Mouse (Mus musculus): ENCODE measurements around the gene Defb28. TPM values are rescaled to one million over a fixed set of nuclear protein-coding genes. Genes with fewer than 3 reads are reported as not detected.

The Defb28 gene
- not detected for total RNA-seq (2021)
- long read RNA-seq, experiment 1: 0 reads
- long read RNA-seq, experiment 2: 0 reads

DNA sequence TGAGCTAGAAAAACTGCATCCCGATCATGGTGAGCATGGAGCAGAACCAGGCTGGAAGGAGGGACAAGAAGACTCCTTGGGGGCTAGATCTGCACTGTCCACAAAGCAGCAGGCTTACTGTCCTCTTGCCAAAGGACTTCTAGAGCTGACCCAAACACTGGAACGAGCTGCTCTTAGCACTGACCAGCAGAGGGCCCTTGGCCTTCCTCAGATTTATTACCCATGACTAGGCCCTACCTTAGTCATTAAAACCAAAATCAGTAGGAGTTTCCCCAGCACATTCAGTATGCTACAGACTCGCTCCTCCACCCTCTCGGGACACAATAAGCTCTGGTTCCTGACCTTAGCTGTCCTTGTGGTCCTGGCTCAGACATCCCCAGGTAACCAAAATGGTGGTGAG lies at the start of gene Defb28:
Gene Defb28, plus strand, starts transcription at position 275 of the 400 bp plus-strand sequence.
- DNase-seq: no peak
- intact Hi-C loops (cut with DNase I): no loop called here

GRCm38 (mm10) chr2:152470973-152471372 lies 47.1 kb upstream of the Defb28 start:
- DNase-seq: no peak
- intact Hi-C loops (cut with DNase I): no loop called here

GRCm38 (mm10) chr2:152472434-152472833 lies 45.6 kb upstream of the Defb28 start:
- no peak for DNase-seq
- intact Hi-C loops (cut with DNase I): no loop called here

DNA sequence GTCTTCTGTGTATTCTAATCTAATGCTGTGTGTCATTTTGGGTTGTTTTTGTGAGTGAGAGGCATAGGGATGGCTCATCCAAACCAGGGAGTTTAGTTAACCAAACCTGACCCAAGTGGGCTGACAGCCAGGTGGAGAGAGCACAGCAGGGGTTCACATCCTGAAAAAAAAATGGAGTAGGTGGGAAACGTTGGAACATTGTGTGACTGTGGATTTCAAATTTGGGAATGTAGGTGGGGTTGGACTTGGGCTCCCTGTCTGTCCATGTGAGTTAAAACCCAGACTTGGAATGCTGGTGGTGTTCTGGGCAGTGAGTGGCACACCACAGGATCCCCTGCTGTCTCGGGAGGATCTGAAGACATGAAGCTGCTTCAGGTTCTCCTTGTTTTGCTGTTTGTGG lies 41.3 kb upstream of the Defb28 start, which contains the start of gene Defb20:
Gene Defb20, plus strand, starts transcription at position 301 of the 400 bp plus-strand sequence.
- no peak for DNase-seq
- intact Hi-C loops (cut with DNase I): loop anchor here (5.0 kb wide), 1 partner anchor 66 kb away; the partner anchor contains the start of gene Defb29

DNA sequence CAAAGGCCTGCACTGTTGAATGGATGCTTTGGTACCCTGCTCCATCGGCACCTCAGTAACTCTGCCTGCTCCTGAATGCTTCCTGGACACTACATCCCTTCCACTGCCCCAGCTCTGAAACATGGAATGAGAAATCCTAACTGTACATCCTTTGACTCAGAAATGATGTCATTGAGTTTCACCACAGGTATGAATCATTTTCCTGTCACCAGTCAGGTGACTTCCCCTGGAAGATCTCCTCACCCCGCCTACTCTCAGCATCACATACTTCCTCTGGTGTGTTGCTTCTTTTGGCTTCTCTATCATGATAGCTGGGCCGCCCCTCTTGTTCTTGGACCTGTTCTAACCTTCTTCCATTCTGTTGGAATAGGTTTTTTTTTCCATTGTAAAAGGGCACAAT lies 37.2 kb upstream of the Defb28 start:
- no peak for DNase-seq
- intact Hi-C loops (cut with DNase I): no loop called here

- no peak for DNase-seq
- intact Hi-C loops (cut with DNase I): no loop called here
Observed at GRCm38 (mm10) chr2:152481726-152482125, 36.3 kb upstream of the Defb28 start.

- no peak for DNase-seq
- intact Hi-C loops (cut with DNase I): no loop called here
Observed at GRCm38 (mm10) chr2:152487024-152487423, 31.0 kb upstream of the Defb28 start.

DNA sequence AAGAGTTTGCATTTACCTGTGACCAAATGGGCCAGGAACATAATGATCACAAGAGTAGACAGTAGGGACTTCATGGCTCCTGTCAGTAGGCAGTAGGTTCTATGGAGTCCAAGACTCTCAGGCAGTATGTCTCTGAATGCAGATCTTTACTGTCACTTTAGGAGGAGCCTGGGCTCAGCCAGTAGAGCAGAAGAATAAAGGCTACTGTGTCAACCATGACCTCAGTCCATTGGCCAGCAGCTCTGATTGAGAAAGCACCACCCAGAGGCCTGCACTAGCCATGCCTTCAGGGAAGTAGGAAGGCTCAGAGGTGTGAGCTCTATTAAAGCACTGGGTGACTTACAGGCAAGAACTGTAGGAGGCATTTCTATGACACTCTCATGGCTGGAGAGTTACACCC lies 28.0 kb upstream of the Defb28 start, which contains the start of gene Defb22:
Gene Defb22, minus strand, starts transcription at position 101 of the 400 bp plus-strand sequence.
- no peak for DNase-seq
- intact Hi-C loops (cut with DNase I): no loop called here

GRCm38 (mm10) chr2:152493151-152493550 lies 24.9 kb upstream of the Defb28 start:
- DNase-seq: no peak
- intact Hi-C loops (cut with DNase I): no loop called here

DNA sequence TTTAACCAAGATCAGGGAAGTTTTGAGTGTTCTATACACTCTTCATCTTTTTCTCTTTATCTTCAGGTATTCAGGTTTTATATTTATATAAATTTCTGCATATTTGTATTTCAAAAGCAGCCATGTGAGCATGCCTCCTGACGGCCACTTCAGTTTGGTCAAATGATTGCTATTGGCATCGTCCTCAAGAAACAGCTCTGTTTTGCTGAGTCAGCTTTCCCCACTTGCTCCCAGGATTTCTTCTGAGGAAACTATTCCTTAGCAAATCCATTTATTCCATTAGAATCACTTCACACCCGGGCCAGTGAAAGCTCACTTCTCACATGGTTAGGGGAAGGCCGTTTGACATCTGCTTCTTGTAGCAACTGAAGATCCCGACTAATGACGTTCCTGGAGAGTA lies 20.0 kb upstream of the Defb28 start:
- intact Hi-C loops (cut with DNase I): no loop called here
- no peak for DNase-seq

DNA sequence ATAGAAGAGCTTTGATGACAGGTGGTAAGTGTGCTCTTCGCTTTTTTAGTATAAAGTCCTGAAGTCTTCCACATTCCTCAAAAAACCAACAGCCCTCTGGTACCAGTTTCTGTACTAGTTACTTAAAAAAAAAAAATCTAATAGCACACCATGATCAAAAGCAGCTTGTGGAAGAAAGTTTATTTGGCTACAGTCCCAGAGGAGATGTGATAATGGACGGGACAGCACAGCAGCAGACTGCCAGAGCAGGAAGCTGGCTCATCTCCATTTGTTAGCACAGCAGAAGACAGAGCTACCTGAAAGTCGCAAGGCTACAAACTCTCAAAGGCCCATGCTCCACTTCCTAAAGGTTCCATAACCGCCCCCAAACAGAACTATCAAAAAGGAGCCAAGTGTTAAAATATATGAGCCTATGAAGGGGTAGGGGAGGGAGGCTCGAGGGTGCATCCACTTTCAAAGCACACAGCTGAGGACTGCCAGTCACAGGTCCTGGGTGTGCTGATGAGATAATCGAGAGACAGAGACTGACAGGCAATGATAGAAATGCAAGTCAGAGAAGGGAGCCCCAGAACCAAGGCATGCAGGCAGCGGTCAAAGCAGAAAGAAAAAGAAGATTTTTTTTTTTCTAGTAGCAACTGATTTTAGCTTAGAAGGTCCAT lies 17.7 kb upstream of the Defb28 start:
- intact Hi-C loops (cut with DNase I): no loop called here
- DNase-seq: no peak

GRCm38 (mm10) chr2:152500863-152501229 lies 17.2 kb upstream of the Defb28 start:
- intact Hi-C loops (cut with DNase I): no loop called here
- no peak for DNase-seq

DNA sequence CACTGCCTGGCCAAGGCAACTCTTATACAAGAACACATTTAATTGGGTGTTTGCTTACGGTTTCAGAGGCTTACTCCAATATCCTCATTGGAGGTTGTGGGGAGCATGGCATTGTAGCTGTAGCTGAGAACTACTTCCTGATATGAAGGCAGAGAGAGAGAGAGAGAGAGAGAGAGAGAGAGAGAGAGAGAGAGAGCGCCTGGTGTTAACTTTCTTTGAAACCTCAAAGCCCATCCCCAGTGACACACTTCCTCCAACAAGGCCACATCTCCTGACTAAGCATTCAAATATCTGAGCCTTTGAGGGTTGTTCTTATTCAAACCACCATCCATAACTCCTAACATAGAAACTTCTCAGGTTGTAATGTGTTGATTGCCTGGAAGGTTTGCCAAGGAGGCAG lies 14.1 kb upstream of the Defb28 start:
- intact Hi-C loops (cut with DNase I): no loop called here
- DNase-seq: no peak

DNA sequence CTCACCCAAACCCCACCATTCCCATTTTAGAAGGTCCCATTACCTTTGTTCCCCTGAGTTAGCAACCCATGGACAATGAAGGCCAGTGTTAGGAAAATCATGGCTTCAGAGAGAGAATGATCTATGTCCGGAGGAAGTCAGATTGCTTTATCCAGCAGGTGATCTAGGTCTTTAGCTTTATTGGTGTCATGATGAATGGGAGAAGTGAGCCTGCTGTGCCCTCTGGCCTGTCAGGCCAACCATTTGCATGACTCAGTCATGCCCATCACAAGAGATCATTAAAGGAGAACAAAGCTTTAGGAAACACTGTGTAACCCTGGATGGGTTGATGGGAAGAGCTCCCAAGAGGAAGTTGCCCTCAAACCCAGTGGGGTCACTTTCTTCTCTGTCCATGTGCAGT lies 6.5 kb upstream of the Defb28 start, which contains the start of gene Defb26:
Gene Defb26, minus strand, starts transcription at position 101 of the 400 bp plus-strand sequence.
- intact Hi-C loops (cut with DNase I): no loop called here
- no peak for DNase-seq

- no peak for DNase-seq
- intact Hi-C loops (cut with DNase I): no loop called here
Observed at GRCm38 (mm10) chr2:152516084-152516483, 2.0 kb upstream of the Defb28 start.

DNA sequence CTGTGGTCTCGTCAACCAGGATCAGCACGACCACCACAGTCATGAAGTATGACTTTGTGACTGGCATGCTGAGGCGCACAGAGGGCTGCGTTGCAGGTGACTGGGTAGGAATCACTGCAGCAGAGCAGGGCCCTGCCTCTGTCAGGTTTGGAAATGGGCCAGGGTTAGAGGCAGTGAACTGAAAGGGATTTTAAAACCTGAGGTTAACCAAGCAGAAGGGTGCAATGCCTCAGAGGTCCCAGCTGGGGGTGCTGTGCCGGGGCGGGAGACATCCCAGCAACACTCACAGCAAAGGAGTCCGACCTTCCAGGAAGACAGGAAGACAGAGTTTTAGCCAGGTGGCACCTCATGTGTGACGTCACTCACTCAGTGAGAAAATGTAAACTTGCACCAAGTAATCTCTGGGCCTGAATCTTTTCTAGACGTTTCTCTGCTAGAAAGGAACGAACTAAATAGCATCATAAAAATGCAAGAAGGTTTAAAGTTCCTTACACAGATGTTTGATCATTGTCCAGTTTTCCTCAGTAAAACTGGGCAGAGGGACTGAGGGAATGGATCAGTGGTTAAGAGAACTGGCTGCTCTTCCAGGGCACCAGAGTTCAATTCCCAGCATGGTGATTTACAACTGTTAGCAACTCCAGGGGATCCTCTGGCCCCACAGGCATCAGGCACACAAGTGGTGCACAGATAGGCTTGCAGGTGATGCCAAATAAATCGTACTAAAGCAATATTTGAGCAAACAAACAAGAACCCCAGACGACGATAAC lies 22.1 kb downstream of the Defb28 start, which contains the start of gene Defb29:
Gene Defb29, minus strand, starts transcription at position 155 of the 767 bp plus-strand sequence.
- intact Hi-C loops (cut with DNase I): loop anchor here (5.0 kb wide), 1 partner anchor 63 kb away; the partner anchor contains the start of gene Defb20

GRCm38 (mm10) chr2:152541979-152542378 lies 23.9 kb downstream of the Defb28 start:
- DNase-seq: no peak
- intact Hi-C loops (cut with DNase I): loop anchor here (5.0 kb wide), 1 partner anchor 65 kb away; the partner anchor contains the start of gene Defb20

More for the DNA sequence above, 22.1 kb downstream of the Defb28 start, which contains the start of gene Defb29:
- no peak for DNase-seq

DNA sequence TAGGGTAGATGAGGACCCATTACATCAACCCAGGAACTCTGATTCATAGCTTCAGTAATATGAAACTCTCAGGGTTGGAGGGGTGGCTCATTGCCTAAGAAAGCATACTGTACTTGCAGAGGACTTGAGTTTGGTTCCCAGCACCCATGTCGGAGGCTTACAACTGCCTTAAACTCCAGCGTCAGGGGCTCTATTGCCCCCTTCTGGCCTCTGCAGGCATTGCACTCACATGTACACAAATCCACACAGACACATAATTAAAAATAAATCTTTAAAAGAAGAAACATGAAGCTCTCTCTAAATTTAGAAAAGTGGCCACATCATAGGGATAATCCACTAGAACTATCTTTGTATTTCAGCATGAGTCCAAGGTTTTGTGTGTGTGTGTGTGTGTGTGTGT lies 24.8 kb downstream of the Defb28 start:
- intact Hi-C loops (cut with DNase I): loop anchor here (5.0 kb wide), 1 partner anchor 66 kb away; the partner anchor contains the start of gene Defb20
- DNase-seq: no peak

DNA sequence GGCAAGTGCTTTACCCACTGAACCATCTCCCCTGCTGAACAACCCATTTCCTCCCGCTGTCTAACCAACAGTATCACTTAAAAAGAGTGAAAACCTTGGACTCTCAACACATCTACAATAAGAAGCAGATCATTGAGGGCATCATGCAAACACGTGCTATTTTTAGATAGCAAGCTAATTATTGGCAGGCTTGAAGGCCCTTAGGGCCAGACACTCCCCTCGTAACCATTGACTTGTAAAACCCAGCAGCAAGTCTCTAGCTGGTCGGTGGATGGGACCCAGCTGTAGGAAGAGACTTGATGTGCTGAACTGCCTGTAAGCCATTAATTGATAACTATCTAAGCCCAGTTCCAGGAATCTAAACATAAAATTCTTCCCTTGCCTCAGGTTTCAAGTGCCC lies 25.4 kb downstream of the Defb28 start:
- intact Hi-C loops (cut with DNase I): loop anchor here (5.0 kb wide), 1 partner anchor 66 kb away; the partner anchor contains the start of gene Defb20
- no peak for DNase-seq

- DNase-seq: no peak
- intact Hi-C loops (cut with DNase I): loop anchor here (2.0 to 5.0 kb wide), 2 partner anchors 67 to 94 kb away; partner anchors contain the start of gene Defb20
Observed at GRCm38 (mm10) chr2:152544691-152545090, 26.6 kb downstream of the Defb28 start.

DNA sequence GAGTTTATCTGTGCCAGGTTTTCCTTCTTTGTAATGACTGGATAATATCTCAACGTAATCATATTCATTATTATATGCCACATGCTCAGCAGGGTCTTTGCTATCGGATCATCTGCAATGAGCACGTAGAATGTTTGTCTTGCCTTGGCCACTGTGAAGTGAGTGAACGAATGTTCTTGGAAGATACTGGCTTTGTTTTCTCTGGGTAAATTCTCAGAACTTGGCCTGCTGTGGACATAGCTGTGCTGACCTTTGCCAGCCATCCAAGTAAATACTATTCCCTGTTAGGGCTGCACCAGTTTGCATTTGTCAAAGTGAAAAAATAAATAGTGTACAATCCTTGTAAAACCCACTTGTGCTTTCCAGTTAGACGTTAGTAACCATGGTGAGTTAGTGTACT lies 30.1 kb downstream of the Defb28 start:
- intact Hi-C loops (cut with DNase I): no loop called here
- DNase-seq: no peak

Measured in gastrocnemius, postnatal 36 days (tissue).